Mouse (Mus musculus) neural tube, embryonic 12.5 days (tissue): ENCODE measurements around the gene Grwd1. TPM values are rescaled to one million over a fixed set of nuclear protein-coding genes. Genes with fewer than 3 reads are reported as not detected.

ENCODE experiments used
- ATAC-seq: fragments of 200-750 bp; cut with Nextera tagmentation; 2 replicates; pipeline ENCODE4 v1.8.0; 2017; ENCODE audit warnings: low read depth, mild to moderate bottlenecking, moderate TSS enrichment, moderate library complexity; ENCODE audit not compliant: low FRiP score
- H3K27ac ChIP-seq: fragments of 300-500 bp; sonication (generic); 2 replicates; pipeline ENCODE4 v1.5.1; 2016
- H3K27me3 ChIP-seq: fragments of 300-500 bp; sonication (generic); replicated peaks from 2 replicates; pipeline ENCODE4 v1.6.1; 2016; ENCODE audit warnings: mild to moderate bottlenecking
- H3K36me3 ChIP-seq: fragments of 300-500 bp; sonication (generic); 2 replicates; pipeline ENCODE4 v1.6.1; 2016; ENCODE audit warnings: mild to moderate bottlenecking
- H3K4me1 ChIP-seq: fragments of 300-500 bp; sonication (generic); 2 replicates; pipeline ENCODE4 v1.6.1; 2016
- H3K4me2 ChIP-seq: fragments of 300-500 bp; sonication (generic); replicated peaks from 2 replicates; pipeline ENCODE4 v1.6.1; 2016; ENCODE audit warnings: mild to moderate bottlenecking
- H3K4me3 ChIP-seq: fragments of 300-500 bp; sonication (generic); 2 replicates; pipeline ENCODE4 v1.5.1; 2016
- H3K9ac ChIP-seq: fragments of 300-500 bp; sonication (generic); 2 replicates; pipeline ENCODE4 v1.6.1; 2016; ENCODE audit warnings: mild to moderate bottlenecking
- H3K9me3 ChIP-seq: fragments of 300-500 bp; sonication (generic); 2 replicates; pipeline ENCODE4 v1.6.1; 2016; ENCODE audit warnings: mild to moderate bottlenecking
- WGBS: fragments of 180-500 bp; shearing (Covaris S2); methylation state at CpG from one replicate; pipeline ENCODE4 v1.1.7; 2016; 5-methylcytosine and 5-hydroxymethylcytosine counted together
- polyA plus RNA-seq: library from polyadenylated mRNA; unstranded; fragments of >200 nt; fragmentation: Nextera tagmentation; extraction: Ambion mirVana; gene quantifications from 2 replicates; pipeline ENCODE4 v1.2.1, GENCODE M21; 2016

The Grwd1 gene
- polyA plus RNA-seq, 1 experiment from 2014 or later: 50.7 TPM

DNA sequence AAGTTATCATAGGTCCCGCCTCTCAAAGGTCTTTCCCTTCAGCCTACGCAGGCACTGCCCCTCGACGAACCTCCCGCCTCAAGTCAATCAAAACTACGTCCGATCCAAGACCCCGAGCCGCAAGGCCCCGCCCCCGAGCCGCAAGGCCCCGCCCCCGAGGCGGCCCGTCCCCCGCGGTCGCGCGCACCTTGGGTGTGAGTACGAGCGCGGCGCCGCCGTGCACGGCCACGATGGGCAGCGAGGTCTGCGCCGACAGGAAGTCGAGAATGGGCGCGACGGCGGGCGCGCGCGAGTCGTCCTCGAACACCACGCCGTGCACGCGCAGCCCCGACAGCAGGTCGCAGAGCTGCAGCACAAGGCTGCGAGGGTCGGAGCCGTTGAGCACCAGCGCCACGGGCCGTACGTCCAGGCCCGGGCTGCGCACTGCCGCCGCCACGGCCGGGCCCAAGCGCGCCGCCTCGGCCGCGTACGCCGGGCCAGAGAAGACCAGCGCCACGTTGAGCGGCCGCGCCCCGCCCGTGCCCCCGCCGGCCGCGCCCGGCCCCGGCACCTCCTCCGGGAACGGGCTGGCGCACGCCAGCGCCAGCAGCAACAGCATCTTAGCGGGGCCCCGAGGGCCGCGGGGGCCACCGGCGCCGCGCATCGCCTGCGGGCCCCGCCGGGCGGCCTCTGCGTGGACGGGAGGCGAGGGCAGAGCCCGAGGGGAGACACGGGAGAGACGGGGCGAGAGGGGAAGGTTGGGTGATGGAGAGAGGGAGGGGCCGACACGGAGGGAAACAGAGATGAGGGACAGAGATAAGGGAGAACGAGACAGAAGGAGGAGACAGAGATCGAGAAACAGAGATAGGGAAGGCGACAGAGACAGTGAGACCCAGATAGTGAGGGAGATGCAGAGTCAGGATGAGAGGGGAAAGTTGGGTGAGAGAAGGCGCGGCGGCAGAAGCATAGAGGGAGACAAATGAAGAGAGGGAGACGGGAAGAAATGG is 35.5 kb upstream of the Grwd1 start:
- WGBS: 1% methylated on average over 117 of the region's 117 CpGs
- H3K27me3 ChIP-seq: peaks cover 68% of the 10 kb centered on the region
- no peaks in the 10 kb centered on the region for H3K9me3 ChIP-seq
- peak overlapping the region; percentile 20; the same call in 1 of the 2 replicates for H3K27ac ChIP-seq
- ATAC-seq: peak; percentile 12
- H3K4me2 ChIP-seq: peak overlapping the region; percentile 85
- H3K4me1 ChIP-seq: peaks cover 51% of the 10 kb centered on the region
- H3K36me3 ChIP-seq: no peaks in the 10 kb centered on the region
- peak overlapping the region; percentile 62 for H3K4me3 ChIP-seq
- H3K9ac ChIP-seq: peak overlapping the region; percentile 88

DNA sequence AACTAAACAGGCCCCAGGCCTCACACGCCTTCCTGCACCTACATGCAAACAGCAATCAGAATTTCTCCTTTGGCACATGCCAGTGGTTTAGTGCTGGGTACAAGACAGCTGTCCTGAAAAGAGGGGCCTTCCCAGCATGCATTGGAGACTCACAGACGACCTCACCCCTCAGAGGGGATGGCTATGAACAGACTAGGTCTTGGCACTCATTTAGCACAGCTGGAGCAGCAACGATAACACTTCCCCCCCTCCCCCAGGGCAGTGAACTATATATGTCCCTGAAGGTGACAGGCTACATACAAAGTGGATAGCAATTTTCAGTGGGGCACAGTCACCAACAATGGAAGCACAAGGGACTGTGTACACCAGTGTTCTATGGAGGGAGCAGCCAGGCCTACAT is 33.7 kb upstream of the Grwd1 start:
- H3K4me1 ChIP-seq: peaks cover 46% of the 10 kb centered on the region
- no peak overlapping the region for H3K27ac ChIP-seq
- no peak overlapping the region for H3K9ac ChIP-seq
- no peaks in the 10 kb centered on the region for H3K9me3 ChIP-seq
- no peak overlapping the region for H3K4me2 ChIP-seq
- ATAC-seq: no peak
- 63% methylated on average over 3 of the region's 3 CpGs for WGBS
- H3K4me3 ChIP-seq: no peak overlapping the region
- no peaks in the 10 kb centered on the region for H3K36me3 ChIP-seq
- peaks cover 50% of the 10 kb centered on the region for H3K27me3 ChIP-seq

GRCm38 (mm10) chr7:45862804-45863203 is 32.1 kb upstream of the Grwd1 start:
- Histone ChIP-seq H3K27ac (no peak overlapping the region), H3K27me3 (peaks cover 46% of the 10 kb centered on the region), H3K4me3 (no peak overlapping the region), H3K9me3 (no peaks in the 10 kb centered on the region), H3K4me2 (no peak overlapping the region), H3K4me1 (peaks cover 33% of the 10 kb centered on the region), H3K9ac (no peak overlapping the region), H3K36me3 (no peaks in the 10 kb centered on the region)
- no peak for ATAC-seq
- WGBS: 84% methylated on average over 7 of the region's 7 CpGs

GRCm38 (mm10) chr7:45859008-45859407 is 28.3 kb upstream of the Grwd1 start:
- no peak overlapping the region for H3K9ac ChIP-seq
- H3K9me3 ChIP-seq: no peaks in the 10 kb centered on the region
- no peak for ATAC-seq
- 77% methylated on average over 4 of the region's 4 CpGs for WGBS
- H3K27me3 ChIP-seq: peaks cover 46% of the 10 kb centered on the region
- H3K4me3 ChIP-seq: no peak overlapping the region
- H3K4me1 ChIP-seq: peaks cover 23% of the 10 kb centered on the region
- no peaks in the 10 kb centered on the region for H3K36me3 ChIP-seq
- H3K27ac ChIP-seq: no peak overlapping the region
- H3K4me2 ChIP-seq: 0 out of 2 replicates have a peak overlapping the region, but pooled peaks have one; percentile 1

GRCm38 (mm10) chr7:45856950-45857901 is 26.5 kb upstream of the Grwd1 start:
- H3K4me1 ChIP-seq: peaks cover 23% of the 10 kb centered on the region
- peak overlapping the region; percentile 38; the same call in 1 of the 2 replicates for H3K9ac ChIP-seq
- H3K9me3 ChIP-seq: no peaks in the 10 kb centered on the region
- H3K4me2 ChIP-seq: peak overlapping the region; percentile 58
- H3K36me3 ChIP-seq: no peaks in the 10 kb centered on the region
- ATAC-seq: 0 out of 2 replicates have a peak, but pooled peaks have one; percentile 22
- H3K27ac ChIP-seq: no peak overlapping the region
- H3K4me3 ChIP-seq: peak overlapping the region; percentile 23
- H3K27me3 ChIP-seq: peaks cover 41% of the 10 kb centered on the region
- WGBS: 3% methylated on average over 30 of the region's 30 CpGs

- H3K27ac ChIP-seq: no peak overlapping the region
- no peaks in the 10 kb centered on the region for H3K36me3 ChIP-seq
- no peak for ATAC-seq
- H3K4me3 ChIP-seq: no peak overlapping the region
- no peaks in the 10 kb centered on the region for H3K9me3 ChIP-seq
- peaks cover 27% of the 10 kb centered on the region for H3K27me3 ChIP-seq
- 90% methylated on average over 12 of the region's 12 CpGs for WGBS
- H3K4me1 ChIP-seq: peaks cover 10% of the 10 kb centered on the region
- no peak overlapping the region for H3K4me2 ChIP-seq
- no peak overlapping the region for H3K9ac ChIP-seq
These were observed 22.3 kb upstream of the Grwd1 start for GRCm38 (mm10) chr7:45853089-45853488.

DNA sequence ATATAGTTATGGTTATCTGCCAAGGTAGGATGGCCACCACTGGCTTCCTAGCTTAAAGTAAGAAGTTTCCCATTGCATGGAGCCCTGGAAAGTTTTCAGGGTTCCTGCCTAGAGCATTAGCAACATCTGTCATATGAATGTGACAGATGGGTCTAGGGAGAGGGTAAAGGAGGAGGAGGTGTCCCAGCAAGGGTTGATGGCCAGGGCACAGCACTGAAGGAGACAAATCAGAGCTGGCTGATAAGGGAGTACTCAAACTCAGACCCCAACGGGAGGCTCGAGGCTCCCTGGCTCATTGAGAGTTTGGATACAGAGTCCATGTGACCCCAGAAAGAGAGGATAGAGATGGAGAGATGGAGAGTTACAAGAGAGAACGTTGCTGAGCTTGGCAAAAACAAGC is 19.9 kb upstream of the Grwd1 start:
- WGBS: 73% methylated on average over 3 of the region's 3 CpGs
- ATAC-seq: no peak

DNA sequence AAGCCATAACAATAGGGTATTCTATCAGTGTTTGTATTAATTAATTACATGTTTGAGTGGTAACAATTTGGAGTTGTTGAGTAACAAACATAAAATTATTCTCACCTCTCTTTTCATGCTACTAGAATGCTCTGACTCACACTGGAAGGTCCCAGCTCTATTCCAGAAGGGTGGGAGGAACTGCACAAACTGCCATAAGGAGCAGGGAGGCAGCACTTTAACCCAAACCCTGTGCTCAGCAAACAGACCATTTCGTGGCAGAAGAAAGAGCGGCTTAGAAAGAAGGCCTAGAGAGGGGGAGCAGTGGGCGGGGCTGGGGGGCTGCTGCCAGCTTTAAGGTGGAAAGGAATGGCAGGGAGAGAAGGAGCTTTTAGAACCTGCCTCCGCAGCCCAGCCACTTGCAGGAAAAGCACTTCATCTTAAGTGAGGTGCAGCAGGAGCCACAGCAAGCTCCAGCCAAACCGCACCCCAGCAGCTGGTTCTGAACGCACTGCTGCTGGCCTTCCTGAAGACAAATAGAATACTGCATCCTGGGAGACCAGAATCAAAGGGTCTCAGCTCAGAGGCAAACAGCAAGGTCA is 17.8 kb upstream of the Grwd1 start:
- no peak overlapping the region for H3K27ac ChIP-seq
- no peak for ATAC-seq
- H3K9ac ChIP-seq: no peak overlapping the region
- H3K4me1 ChIP-seq: no peaks in the 10 kb centered on the region
- 0 out of 2 replicates have a peak, but pooled peaks cover 4% of the 10 kb centered on the region for H3K27me3 ChIP-seq
- no peaks in the 10 kb centered on the region for H3K36me3 ChIP-seq
- no peak overlapping the region for H3K4me3 ChIP-seq
- no peak overlapping the region for H3K4me2 ChIP-seq
- H3K9me3 ChIP-seq: no peaks in the 10 kb centered on the region
- 20% methylated on average over 6 of the region's 6 CpGs for WGBS

More for the DNA sequence above, 19.9 kb upstream of the Grwd1 start:
- Histone ChIP-seq H3K4me2 (no peak overlapping the region), H3K27me3 (peaks cover 11% of the 10 kb centered on the region; the same call in 1 of the 2 replicates), H3K9me3 (no peaks in the 10 kb centered on the region), H3K9ac (no peak overlapping the region), H3K36me3 (no peaks in the 10 kb centered on the region), H3K27ac (no peak overlapping the region), H3K4me3 (no peak overlapping the region), H3K4me1 (no peaks in the 10 kb centered on the region)

- WGBS: 89% methylated on average over 10 of the region's 10 CpGs
- H3K36me3 ChIP-seq: no peaks in the 10 kb centered on the region
- no peak overlapping the region for H3K4me2 ChIP-seq
- H3K27ac ChIP-seq: no peak overlapping the region
- no peaks in the 10 kb centered on the region for H3K9me3 ChIP-seq
- no peaks in the 10 kb centered on the region for H3K4me1 ChIP-seq
- no peaks in the 10 kb centered on the region; the same call in 1 of the 2 replicates for H3K27me3 ChIP-seq
- no peak overlapping the region for H3K9ac ChIP-seq
- no peak overlapping the region for H3K4me3 ChIP-seq
- ATAC-seq: no peak
These were observed 12.4 kb upstream of the Grwd1 start for GRCm38 (mm10) chr7:45842950-45843744.

GRCm38 (mm10) chr7:45833924-45834323 is 3.2 kb upstream of the Grwd1 start:
- no peak for ATAC-seq
- 4% methylated on average over 23 of the region's 31 CpGs for WGBS
- peaks cover 27% of the 10 kb centered on the region for H3K4me1 ChIP-seq
- H3K27me3 ChIP-seq: peaks cover 51% of the 10 kb centered on the region
- H3K4me2 ChIP-seq: peak overlapping the region; percentile 56
- H3K4me3 ChIP-seq: peak overlapping the region; percentile 35
- no peaks in the 10 kb centered on the region for H3K36me3 ChIP-seq
- H3K9ac ChIP-seq: 0 out of 2 replicates have a peak overlapping the region, but pooled peaks have one; percentile 40
- no peaks in the 10 kb centered on the region for H3K9me3 ChIP-seq
- no peak overlapping the region for H3K27ac ChIP-seq
